Mouse (Mus musculus) fibroblast of lung, adult 2 months (primary cell): Measurements from ENCODE around the gene Nudt9.
"Not testable (repeated sequence)": the region's sequence is repeated elsewhere in the genome, so short reads cannot be mapped to it uniquely, and the experiment has no call there.

Source experiments
- DNase-seq: peaks from one replicate; pipeline ENCODE4 v3.0.0-alpha.2; 2011; ENCODE audit warnings: low read depth

Gene Nudt9

DNA sequence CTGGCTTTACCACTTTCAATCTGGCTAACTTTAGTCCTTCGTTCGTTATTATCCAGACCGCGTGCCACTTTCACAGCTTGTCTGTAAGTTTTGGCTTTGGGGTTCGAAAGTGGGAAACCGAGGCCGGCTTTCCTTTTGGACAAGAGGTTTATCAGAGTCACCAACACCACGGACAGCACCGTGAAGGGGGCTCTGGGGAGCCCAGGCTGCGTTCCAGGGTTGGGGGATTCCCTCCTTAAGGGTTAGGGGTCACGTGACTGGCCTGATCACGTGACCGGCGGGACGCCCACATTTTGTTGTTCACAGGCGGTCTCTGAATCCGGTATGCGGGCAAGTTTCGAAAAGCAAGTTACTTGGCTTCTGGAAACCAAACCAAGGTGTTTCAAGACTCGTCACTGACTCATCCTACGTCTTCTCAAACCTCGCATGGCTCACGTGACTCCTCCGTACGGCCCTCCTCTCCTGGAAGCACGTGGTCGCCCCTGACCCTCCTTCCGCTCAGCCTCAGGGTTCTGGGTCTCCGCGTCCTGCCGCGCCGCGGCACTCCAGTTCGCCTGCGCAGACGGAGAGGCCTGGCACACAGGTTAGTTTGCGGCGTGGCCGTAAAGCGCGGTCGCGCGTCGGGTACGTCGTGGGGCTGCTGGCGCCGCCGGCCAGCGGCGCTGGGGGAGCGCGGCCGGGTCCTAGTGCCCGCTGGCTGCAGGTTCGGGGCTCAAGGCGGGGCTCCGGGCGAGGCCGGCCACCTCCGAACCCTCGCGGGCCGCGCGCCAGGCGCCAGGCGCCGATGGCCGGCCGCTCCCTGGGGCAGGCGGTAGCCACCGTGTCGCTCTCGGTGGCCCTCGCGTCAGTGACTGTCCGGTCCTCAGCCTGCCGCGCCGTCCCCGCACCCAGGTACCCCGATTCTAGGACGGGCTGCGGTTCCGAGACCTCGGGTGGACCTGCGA is at the start of gene Nudt9:
Nudt9 (plus strand) TSS at position 51 of the 944 bp plus-strand sequence.
- DNase-seq = peak; percentile 97

DNA sequence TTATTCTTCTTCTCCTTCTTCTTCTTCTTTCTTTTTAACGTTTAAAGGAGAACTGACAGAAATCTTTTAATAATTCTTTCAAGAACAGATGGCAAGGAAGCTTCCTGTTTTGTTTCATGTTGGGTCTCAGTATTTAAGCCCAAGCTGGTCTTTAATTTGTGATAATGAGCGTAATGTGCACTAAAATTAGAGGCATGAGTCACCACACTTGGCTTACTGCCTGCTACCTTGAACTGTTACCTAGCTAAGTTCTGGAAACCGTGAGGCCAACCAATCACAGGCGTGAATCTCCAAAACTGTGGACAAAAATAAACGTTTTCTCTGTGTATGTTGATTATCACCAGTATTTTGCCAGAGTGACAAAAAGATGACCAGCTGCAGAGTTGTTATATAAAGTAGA is 47.4 kb upstream of the Nudt9 start:
- DNase-seq = no peak

DNA sequence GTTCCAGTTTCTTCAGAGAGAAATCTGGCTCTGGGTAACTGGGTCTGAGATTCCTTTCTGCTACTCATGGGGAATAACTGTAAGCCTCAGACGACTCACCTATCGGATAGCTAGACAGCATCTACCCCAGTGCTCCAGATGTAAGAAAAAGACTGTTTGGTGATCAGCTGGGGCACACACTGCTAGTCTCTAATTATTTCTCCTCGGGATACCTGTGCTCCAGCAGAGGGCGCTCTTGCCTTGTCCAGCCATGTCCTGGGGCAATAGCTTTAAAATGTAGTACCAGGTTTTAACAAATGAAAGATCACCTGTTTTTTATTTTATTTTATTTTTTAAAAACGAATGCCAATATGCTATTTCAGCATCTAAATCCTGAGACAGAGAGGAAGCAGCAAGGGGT is 46.4 kb upstream of the Nudt9 start:
- DNase-seq = peak; percentile 33

DNA sequence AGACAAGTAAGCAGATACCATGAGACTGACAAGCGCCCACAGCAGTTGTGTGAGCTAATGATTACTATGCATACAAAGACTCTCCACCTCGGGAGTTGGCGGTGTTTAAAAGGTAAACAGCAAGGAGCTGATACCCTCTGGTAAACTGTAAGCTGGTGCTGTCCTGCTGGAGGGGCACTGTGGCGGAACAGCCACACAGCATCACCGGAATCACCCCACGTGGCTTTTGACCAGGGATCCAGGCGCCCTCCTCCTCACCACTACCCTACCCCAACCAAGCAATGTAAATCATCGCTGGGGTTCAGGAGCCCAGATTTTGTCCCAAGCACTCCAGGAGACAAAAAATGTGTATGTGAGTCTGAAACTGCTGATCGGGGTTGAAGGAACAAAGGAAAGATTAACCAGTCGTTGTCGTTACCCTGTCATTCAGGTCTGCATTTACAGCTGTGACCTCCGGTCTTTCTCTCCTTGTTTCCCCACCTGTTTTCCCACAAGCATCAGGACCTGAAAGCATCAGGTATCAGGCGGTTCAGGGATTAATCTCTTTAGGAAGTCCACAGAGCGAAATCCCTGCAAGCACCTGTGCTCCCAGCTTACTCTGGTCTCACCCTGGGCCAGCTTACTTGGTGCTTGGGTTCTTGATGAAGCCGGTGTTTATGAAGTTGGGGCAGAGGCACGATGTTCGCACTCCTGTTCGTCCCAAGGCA is 43.4 kb upstream of the Nudt9 start:
- no peak for DNase-seq

DNA sequence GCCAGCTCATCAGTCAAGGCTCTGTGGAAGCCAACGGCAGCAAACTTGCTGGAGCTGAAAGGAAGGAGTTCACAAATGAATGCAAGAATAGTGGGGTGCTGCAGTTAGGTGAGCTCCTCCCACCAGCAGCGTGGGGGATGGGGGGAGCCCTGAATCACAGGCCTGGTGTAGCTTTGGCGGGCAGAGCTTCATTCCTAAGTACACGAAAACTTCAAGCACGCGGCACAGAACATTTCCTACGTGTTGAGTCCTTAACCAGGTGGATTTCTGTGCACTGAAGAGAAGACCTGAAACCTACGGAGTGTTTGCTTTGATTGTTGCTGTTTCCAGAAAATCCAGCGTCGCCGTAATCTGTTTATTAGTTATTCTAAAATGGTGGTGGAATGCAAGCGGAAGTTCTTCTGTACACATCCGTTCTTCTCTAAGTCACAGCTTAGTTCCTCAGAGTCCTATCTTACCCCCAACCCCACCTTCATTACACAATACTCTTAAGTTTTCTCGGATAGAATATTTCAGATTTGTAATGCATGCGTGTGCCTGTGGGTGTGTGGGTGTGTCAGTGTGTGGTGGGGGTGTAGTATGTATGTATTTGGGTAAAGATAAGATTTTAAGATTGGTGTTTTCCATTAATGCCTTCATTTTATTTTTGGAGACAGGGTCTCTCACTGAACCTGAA is 42.7 kb upstream of the Nudt9 start:
- no peak for DNase-seq

DNA sequence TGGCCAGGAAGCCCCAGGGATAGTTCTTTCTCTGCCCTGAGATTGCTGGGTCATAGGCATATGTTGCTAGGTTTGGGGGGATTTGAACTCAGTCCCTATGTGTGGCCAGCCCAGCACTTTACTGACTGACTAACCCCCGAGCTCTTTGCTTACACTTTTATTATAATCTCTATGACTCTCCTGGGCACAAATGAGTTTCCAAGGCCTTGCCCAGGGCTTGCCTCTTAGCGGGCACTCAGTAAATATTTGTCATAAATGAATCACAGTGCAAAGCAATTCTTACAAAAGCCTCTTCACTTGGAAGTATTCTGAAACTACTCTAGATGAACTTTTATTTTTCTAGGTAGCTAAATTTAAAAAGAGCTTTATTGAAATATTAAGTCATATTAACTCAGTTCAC is 42.2 kb upstream of the Nudt9 start:
- no peak for DNase-seq

DNA sequence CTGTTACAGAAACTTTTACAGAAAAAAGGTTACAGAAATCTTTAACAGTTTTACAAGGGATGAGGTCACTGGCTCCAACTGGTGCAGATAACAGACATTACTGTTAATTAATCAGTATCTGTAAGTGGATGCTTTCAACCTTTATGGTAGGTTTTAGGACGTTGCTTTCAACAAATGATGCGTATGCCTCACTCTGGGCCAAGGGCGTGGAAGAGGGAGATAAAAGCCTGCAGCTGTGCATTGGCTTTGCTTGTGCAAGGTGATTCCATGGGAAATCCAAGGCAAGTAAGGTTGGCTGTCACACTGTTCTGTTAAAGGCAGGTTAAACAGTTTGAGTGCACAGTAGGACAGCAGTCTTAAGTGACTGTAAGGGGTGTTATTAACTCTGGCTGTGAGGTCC is 39.3 kb upstream of the Nudt9 start:
- DNase-seq = no peak

DNA sequence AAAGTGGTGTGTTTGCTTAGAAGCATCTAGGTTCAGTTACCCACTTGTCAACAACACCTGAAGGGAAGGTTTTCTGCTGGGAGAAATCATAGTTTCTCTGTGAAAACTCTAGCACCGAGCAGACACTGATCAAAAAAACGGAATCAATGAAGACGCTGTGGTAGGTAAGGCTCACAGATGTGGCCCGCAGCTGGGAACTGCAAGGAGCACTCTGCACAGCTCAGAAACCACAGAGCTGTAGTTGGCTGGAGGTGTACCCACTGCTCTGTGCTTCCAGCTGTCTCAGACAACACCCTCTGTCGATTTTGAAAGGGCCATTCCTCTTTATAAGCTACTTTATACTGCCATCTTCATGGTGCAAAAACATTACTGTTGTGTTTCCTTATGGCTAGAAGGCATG is 38.3 kb upstream of the Nudt9 start:
- no peak for DNase-seq

DNA sequence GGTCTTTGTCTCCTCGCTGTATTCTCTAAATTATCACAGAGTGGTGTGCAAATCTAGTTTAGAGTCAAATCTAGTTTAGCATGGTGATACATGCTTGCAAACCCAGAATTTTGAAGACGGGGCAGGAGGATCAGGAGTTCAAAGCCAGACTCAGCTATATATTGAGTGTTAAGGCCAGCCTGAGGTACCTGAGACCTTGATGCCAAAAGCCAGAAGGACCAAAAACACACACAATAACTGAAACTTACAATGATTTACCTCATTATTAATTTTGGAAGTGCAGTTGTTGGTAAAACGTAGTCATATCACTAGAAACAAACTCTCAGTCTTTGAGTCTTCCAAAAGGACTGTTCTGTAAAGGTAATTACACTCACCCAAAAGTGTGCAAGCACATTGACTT is 36.7 kb upstream of the Nudt9 start:
- no peak for DNase-seq

DNA sequence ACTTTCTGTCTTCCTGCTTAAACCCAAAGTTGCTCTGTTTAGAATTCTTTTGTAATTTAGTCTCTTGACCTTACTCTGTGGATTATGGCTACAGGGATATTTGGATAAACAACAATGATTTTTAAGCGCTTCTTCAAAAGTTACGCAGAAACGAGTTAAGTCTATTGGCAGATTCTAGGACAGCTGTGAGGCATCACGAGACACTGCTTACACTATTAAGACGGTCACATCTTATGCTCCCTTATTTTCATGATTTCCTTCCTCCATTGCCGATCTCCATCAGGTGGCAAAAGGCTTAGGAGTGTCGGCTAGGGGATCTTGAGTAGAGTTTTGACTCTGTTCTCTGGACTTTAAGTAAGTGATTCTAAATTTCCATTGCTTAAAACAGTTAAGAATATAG is 35.8 kb upstream of the Nudt9 start:
- no peak for DNase-seq

DNA sequence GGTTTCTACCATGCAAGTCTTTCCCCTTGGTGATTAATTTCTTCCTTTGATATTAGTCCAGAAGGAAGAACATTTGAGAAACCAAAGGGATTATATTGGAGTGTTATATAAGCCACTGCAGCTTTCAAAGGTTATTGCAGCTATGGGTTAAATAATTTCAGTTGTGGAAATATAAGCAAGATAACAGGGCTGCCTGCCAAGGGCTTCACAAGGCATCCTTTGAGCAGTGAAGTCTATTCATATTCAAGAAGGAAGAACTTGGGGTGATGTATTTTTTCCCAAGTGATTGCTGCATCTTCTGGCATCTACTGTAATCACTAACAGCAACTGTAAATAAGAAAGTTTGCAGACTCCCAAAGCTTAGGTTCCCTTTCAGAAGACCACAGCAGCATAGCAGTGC is 34.7 kb upstream of the Nudt9 start:
- DNase-seq = no peak

DNA sequence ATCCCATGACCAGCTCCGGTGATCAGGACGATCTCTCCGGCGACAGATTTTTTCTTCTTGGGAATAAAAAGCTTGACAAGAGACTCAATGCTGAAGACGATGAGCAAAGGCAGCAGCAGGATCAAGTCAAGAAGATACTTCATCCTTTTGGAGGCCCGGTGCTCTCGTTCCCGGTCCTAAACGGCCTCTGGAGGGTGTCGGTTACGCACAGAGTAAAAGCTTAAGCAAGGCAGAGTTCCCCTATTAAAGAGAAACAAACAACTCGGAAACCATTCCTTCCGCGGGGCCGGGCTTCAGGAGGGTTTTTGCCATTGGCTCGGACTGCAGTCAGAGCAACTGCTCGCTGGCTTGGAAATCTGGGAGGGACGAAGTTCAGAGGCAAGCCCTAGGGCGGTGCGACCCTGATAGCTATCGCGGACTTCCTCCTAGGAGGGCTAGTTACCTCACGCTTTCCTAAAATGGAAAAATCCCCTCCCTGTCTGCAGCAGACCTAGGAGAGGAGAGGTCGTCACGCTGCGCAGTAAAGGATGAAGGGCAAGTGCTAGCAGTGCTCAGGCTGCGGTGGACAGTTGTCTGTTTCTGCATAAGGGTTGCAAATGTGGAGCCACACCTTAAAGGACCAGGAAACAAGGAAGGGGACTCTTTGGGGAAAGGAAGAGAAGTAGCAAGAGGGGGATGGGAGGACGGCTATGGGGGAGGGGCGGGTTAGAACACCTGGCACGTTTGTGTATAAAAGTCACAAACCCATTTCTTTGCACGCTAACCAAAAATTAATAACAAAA is 24.3 kb upstream of the Nudt9 start, which contains the start of gene Hsd17b11:
Hsd17b11 (minus strand) TSS at position 323 of the 782 bp plus-strand sequence.
- DNase-seq = peak; percentile 80

DNA sequence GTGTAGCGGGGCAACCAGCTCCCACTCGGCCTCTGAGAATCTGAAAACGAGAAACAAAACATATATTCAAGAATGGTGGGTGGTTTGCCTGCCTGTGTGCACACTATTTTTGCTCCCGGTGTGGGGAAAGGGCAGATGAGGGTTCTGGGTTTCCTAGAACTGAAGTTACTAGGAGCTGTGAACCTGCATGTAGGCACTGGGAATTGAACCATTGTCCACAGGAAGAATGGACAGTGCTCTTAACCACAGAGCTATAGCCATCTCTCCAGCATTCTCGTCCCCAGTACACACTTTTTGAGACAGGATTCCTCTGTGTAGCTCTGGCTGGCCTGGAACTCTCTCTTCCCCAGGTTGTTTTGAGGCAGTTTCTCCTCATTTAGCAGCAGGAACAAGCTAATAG is 23.5 kb upstream of the Nudt9 start:
- no peak for DNase-seq

DNA sequence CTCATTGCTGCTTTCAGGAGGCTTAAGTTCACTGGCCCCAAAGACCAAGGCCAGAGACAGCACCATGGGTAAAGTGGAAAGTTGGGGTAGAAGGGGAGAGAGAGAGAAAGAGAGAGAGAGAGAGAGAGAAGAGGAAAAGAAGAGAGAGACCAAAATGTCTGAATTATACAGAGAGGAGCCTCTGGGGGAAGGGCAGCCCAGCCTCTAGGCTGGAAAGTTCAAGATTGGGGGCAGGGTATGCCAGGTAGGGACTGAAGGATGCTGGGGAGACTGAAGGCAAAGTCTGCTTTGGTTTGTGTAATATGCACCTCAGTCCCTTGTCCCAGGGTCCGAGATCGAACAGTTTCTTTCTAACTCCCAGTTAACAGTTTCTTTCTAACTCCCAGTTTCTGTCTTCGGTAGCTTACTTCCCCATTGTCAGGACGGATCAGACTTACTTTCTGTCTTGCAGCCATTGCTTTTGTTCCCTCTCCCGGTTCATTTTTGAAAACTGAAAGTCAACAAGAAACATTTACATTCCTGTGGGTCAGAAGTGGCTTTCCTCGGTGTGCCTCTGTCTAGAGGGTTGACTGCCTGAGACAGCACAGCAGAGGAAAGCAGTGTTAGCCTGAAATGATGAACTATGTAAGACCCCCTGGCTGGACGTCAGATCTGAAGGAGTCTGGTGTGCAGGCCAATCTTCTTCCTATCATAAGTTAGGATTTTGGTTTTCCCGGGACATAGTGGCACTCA is 22.7 kb upstream of the Nudt9 start:
- DNase-seq = no peak

DNA sequence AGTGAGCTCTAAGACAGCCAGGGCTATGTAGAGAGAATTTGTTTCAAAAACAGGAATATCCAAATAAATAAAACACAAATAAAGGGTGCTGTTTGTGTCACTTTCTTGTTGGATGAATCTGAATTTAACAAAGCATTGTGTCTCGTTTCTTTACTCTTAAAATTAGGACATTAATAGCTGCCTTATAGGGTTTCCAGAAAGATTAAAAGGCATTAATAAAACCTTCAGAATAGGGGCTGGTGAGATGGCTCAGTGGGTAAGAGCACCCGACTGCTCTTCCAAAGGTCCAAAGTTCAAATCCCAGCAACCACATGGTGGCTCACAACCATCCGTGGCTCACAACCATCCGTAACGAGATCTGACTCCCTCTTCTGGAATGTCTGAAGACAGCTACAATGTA is 21.9 kb upstream of the Nudt9 start:
- DNase-seq = not testable (repeated sequence)

DNA sequence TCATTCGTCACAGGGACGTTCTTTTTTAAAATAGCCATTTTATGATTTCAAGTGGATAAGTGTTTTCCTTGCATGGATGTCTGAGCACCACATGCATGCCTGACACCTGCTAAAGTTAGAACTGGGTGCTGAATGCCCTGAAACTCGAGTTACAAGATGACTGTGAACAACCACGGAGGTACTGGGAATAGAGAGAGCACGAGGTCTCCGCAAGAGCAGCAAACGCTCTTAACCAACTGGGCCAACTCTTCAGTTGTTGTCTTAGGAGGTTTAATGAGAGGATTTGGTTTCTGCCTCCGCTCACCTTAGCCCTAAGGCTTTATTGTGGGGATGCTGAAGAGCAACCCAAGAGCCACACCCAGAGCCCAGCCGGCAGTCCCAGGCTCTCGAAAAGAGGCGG is 21.3 kb upstream of the Nudt9 start:
- no peak for DNase-seq

DNA sequence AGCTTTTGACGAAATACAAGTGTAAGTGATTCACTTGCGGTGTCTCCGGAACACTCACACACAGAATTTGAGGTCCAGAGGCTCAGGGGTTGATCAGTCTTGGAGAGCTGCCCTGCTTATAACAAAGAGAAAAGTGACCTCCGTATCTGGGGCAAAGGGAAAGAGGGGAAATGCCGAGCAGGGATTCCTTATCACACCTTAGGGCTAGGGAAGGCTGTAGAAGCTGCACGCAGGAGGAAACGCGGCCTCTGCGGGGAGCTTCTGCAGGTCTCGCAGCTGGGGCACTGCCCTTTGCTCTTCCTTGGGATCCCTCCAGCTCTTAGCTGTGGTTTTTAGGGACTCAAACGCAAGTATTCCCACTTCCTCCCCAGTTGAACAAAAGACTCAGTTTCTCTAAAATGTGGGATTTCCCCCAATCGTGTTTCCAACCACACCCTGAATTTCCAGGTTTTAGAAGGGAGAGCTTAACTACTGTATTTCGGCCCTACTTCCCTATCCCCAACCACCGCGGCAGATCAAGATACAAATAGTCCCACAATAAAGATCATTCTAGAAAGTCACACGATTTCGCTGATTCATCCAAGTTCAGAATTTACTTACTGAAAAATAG is 20.8 kb upstream of the Nudt9 start:
- no peak for DNase-seq

DNA sequence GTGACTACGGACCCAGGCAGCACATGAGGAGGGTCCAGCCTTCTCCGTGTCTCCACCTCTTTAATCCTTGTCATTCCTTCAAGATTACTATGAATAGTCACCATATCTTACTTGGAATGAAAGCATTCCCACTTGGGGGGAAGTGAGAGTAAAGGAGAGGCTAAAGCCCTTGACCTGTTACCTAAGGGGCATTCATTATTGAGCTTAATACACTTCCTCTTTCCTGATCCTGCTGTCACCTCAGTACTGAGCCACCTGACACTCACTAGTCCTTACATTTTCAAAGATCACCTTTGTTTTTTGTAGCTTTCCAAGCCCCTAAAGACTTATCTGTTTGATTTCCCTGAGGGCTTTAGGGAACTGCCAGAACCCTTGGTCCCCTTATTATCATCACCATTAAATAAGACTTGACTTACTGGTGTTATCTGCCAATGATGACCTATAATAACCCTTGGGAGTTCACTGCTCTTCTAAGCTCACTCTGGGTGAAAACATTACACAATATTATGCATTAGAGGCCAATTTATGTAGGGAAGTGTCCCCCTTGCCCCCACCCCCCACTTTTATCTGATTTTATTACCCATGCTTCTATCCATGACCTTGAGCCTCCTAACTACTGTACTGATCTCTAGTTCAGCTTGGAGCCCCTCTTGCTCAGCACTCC is 13.5 kb upstream of the Nudt9 start:
- no peak for DNase-seq

DNA sequence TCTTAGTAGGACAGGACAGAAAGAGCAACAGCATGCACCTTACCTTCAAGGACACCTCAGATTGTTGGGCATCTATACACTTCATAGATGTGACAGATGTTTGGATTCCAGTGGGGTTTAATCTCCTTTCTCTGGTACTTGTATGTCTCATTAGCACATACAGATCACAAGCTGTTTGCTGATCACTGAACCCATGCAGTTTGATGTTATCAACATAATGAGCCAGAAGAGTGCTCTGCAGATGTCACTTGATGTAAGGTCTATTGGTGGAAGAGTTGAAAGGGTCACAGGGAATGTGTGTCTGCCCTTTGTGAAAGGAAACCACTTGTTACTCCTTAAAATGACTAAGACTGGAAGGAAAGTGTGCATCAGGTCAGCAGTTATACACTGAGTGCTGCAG is 11.0 kb upstream of the Nudt9 start:
- no peak for DNase-seq

DNA sequence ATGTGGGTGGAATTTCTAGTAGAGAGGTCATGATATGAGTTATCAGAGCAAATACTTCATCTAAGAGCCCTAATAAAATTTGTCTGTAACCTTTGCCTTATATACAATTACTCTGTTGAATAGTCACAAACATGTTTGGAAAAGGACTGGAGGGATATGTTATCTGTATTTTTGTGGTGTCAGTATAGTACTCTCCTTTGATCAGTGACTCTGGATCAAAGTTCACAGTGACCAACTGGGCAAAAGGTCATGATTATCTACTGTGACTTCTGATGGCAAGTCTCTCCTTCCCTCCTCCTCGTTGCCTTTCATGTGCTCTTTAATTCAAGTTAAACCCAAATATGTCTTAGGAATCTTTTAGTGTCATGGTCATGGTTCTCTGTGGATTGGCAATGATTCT is 10.3 kb upstream of the Nudt9 start:
- DNase-seq = no peak
